Mouse (Mus musculus) G1E (cell line): ENCODE data around the gene Rpl10a.

ENCODE experiments used
- CTCF ChIP-seq: IDR thresholded peaks from 2 replicates; pipeline ENCODE4 v1.5.1; 2012; ENCODE audit warnings: low read depth, low read length, inconsistent platforms, mixed read lengths
- GATA1 ChIP-seq: IDR thresholded peaks from 2 replicates; pipeline ENCODE4 v1.6.1; 2012; ENCODE audit warnings: borderline replicate concordance, low read length, inconsistent platforms, mixed read lengths
- TAL1 ChIP-seq: conservative IDR thresholded peaks from 2 replicates; pipeline ENCODE4 v1.6.1; 2012; ENCODE audit warnings: low read depth, low read length, inconsistent platforms, mixed read lengths

- TF ChIP-seq CTCF (no peak), TAL1 (no peak), GATA1 (no peak)
Observed at GRCm38 (mm10) chr17:28344670-28345069, 16.4 kb downstream of the Rpl10a start.
